Mouse (Mus musculus) layer of hippocampus, adult 8-10 months (tissue): ENCODE measurements around the gene Ndufb6. TPM values are rescaled to one million over a fixed set of nuclear protein-coding genes. Genes with fewer than 3 reads are reported as not detected.

Experiments
- total RNA-seq, 4 experiments: library from RNA; stranded (reverse); gene quantifications; 2 replicates each; pipeline ENCODE4 v1.2.4; 2022

Ndufb6 gene
- total RNA-seq, 4 experiments from 2014 or later: 158 to 176 (median 167) TPM

Other genes starting within 250 kb of the Ndufb6 start
- gene Aco1, start 136.3 kb downstream of the Ndufb6 start, total RNA-seq: 10 to 100 TPM; 26.7 to 29.9 (median 28.5) TPM
- 1 to 10 TPM; 3.7 to 8.2 (median 6.8) TPM for gene Ddx58, start 39.6 kb downstream of the Ndufb6 start, total RNA-seq
- 10 to 100 TPM; 11.1 to 27.8 (median 17.2) TPM for gene Smim27, start 9.8 kb downstream of the Ndufb6 start, total RNA-seq
- gene Topors, start 9.6 kb downstream of the Ndufb6 start, total RNA-seq: 10 to 100 TPM; 19.1 to 21.3 (median 21.0) TPM
- 1 to 10 TPM; 7.0 to 8.3 (median 7.3) TPM for gene Tmem215, start 192.8 kb upstream of the Ndufb6 start, total RNA-seq